Mouse (Mus musculus): ENCODE data around the gene Carmil1. TPM values are rescaled to one million over a fixed set of nuclear protein-coding genes. Genes with fewer than 3 reads are reported as not detected.

Carmil1 gene
- polyA plus RNA-seq, 1 experiment from 2014 or later = 37.2 TPM

DNA sequence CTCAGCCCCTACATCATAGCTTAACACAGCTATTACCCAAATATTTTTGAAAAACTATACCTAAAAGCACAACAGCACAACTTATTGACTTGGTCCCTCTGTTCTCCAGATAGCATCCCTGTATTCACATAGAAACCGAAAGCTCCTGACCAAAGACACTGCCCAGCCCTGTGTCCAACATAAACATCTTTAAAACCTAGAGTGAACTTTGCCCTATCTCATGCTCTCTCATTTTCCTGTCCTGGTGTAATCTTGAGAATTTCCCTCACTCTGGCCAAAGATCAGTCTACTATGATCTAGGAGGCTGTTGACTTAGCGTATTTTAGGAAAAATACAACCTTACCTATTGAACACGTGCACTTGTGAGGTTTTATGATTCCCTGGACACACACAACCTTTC is 187.5 kb downstream of the Carmil1 start:
- 85% methylated on average over 3 of the region's 3 CpGs for WGBS
- no peaks in the 10 kb centered on the region for H3K36me3 ChIP-seq
- H3K9ac ChIP-seq = no peak overlapping the region
- H3K9me3 ChIP-seq = no peaks in the 10 kb centered on the region
- H3K27ac ChIP-seq = no peak overlapping the region
- no peaks in the 10 kb centered on the region for H3K27me3 ChIP-seq (replicated peaks)
- no peaks in the 10 kb centered on the region for H3K4me1 ChIP-seq
- ATAC-seq (ENCODE audit: insufficient read depth, low FRiP score, low read depth) = no peak
- no peak overlapping the region for H3K4me3 ChIP-seq (replicated peaks)
- no peak overlapping the region for H3K4me2 ChIP-seq

DNA sequence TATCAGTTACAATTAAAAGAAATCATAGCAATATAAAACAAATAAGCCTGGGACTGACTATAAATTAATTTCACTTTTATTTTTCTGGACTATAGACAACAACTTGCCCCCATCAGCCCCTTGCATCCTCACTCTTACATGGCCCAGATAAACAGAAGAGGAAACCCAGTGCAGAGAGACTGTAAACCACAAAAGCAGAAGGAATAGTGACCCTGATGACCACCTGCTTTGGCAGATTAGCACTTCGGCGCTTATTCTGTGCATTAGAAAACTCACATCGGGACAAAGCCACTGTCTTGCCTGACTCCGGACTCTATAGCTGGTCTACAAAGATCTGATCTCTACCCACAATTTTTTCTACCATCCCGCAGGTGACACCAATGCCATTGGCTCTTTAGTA is 188.5 kb downstream of the Carmil1 start:
- 83% methylated on average over 5 of the region's 5 CpGs for WGBS
- Histone ChIP-seq H3K4me2 (no peak overlapping the region), H3K9ac (no peak overlapping the region), H3K27me3 (replicated peaks) (no peaks in the 10 kb centered on the region), H3K4me3 (replicated peaks) (no peak overlapping the region), H3K27ac (no peak overlapping the region), H3K36me3 (no peaks in the 10 kb centered on the region), H3K4me1 (no peaks in the 10 kb centered on the region), H3K9me3 (no peaks in the 10 kb centered on the region)
- ATAC-seq (ENCODE audit: insufficient read depth, low FRiP score, low read depth) = no peak

DNA sequence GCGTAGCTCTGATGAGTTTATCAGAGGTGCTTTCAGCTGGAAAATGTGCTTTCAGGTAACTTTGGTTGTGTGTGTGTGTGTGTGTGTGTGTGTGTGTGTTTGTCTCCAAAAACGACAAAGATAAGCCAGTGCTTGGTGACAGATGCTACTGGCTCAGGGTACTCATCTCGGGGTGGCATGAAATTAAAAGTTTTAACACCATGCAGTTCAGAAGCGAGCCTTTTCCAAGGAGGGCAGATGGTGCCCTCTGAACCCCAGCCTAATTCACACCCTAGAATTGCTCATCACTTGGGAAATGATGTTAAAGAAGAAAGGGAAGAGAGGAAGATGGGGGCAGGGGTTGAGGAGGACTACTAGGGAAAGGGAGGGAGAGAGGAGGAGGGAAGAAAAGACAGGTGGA is 198.4 kb downstream of the Carmil1 start:
- Histone ChIP-seq H3K4me2 (no peak overlapping the region), H3K9ac (no peak overlapping the region), H3K4me1 (no peaks in the 10 kb centered on the region), H3K4me3 (replicated peaks) (no peak overlapping the region), H3K27ac (no peak overlapping the region), H3K9me3 (no peaks in the 10 kb centered on the region), H3K27me3 (replicated peaks) (no peaks in the 10 kb centered on the region), H3K36me3 (0 out of 2 replicates have a peak, but pooled peaks cover 4% of the 10 kb centered on the region)
- no peak for ATAC-seq (ENCODE audit: insufficient read depth, low FRiP score, low read depth)
- 71% methylated on average over 4 of the region's 4 CpGs for WGBS

DNA sequence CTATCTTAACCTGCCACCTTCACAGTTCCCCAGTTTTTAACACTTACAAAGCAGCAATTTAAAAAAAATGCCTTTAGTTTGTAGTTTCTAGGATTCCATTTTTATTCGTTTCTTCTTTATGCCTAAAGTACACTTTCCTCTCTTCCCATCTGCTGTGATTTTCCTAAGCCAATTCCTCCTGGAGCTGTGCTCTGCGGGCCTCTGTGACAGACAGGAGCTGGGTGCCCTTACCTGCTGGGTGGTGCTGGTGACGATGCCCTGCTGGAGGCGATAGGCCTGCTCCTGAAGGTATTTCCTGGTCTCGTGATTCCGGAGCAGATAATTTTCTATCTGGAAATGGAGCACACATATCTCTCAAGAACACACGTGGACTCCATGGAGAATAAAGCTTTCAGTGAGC is 198.9 kb downstream of the Carmil1 start:
- WGBS = 84% methylated on average over 7 of the region's 7 CpGs
- no peaks in the 10 kb centered on the region for H3K4me1 ChIP-seq

DNA sequence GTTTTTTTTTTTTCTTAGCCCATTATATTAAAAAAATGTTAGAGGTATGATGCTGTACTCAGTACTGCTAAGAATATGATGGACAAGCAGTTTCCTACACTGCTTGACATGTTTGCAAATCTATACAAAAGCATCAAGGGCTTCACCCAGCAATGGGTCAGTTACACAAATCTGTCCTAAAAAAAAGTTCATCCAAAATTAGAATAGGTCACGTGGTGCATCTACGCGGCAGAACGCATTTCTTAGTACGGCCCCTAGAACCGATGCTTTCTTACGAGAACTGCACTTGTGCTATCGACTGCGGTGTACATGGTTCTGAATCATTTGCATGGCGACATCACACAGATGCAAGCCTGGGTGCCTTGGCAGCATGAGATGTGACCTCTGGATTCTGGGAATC is 208.0 kb downstream of the Carmil1 start:
- 0 out of 2 replicates have a peak, but pooled peaks cover 4% of the 10 kb centered on the region for H3K36me3 ChIP-seq
- H3K4me2 ChIP-seq = no peak overlapping the region
- no peak for ATAC-seq (ENCODE audit: insufficient read depth, low FRiP score, low read depth)
- no peaks in the 10 kb centered on the region for H3K27me3 ChIP-seq (replicated peaks)
- WGBS = 95% methylated on average over 10 of the region's 10 CpGs
- no peak overlapping the region for H3K4me3 ChIP-seq (replicated peaks)
- no peak overlapping the region for H3K9ac ChIP-seq
- no peaks in the 10 kb centered on the region for H3K9me3 ChIP-seq
- no peak overlapping the region for H3K27ac ChIP-seq
- no peaks in the 10 kb centered on the region for H3K4me1 ChIP-seq

More for the DNA sequence above, 198.9 kb downstream of the Carmil1 start:
- Histone ChIP-seq H3K27me3 (replicated peaks) (no peaks in the 10 kb centered on the region), H3K9me3 (no peaks in the 10 kb centered on the region), H3K9ac (no peak overlapping the region), H3K27ac (no peak overlapping the region), H3K36me3 (0 out of 2 replicates have a peak, but pooled peaks cover 4% of the 10 kb centered on the region), H3K4me2 (no peak overlapping the region), H3K4me3 (replicated peaks) (no peak overlapping the region)
- no peak for ATAC-seq (ENCODE audit: insufficient read depth, low FRiP score, low read depth)

DNA sequence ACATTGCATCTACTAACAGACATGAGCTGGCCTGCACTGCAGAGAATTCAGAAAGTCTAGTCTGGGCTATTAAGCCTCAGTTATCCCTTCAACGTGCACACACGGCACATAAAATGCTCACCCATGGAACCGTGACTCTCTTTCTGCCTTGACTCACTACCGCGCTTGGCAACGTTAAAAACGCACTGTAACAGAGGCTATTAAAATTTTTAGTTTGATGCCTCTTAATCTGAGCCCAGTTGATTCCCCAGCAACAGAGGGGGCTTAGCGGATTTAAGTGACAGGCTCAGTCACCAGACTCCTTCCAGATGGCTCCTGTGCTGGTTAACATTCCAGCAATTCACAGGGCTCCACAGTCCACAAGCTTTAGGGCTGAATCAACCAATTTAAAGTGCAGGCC is 213.0 kb downstream of the Carmil1 start:
- Histone ChIP-seq H3K27ac (no peak overlapping the region), H3K36me3 (no peaks in the 10 kb centered on the region; the same call in 1 of the 2 replicates), H3K4me2 (no peak overlapping the region), H3K9ac (no peak overlapping the region), H3K27me3 (replicated peaks) (no peaks in the 10 kb centered on the region), H3K4me3 (replicated peaks) (no peak overlapping the region), H3K9me3 (no peaks in the 10 kb centered on the region), H3K4me1 (no peaks in the 10 kb centered on the region)
- WGBS = 79% methylated on average over 8 of the region's 8 CpGs
- ATAC-seq (ENCODE audit: insufficient read depth, low FRiP score, low read depth) = no peak

DNA sequence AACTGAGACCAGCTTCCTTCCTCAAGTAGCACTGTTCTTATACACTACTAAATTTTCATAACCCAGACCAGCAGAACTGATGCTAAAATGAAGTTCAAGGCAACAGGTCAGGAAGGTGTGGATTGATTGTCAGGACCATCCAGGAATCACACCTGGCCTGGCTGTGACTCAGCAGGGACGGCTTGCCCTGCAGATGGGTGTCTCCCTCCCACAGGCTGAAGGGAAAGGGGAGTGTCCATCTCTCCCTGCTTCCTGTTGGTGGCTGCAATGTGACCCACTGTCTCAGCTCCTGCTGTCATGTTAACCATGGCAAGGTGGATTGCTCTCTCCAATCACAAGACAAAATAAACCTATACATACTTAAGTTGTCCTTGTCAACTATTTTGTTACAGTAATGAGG is 215.1 kb downstream of the Carmil1 start:
- Histone ChIP-seq H3K4me2 (no peak overlapping the region), H3K27ac (no peak overlapping the region), H3K36me3 (no peaks in the 10 kb centered on the region; the same call in 1 of the 2 replicates), H3K27me3 (replicated peaks) (no peaks in the 10 kb centered on the region), H3K4me3 (replicated peaks) (no peak overlapping the region), H3K9me3 (no peaks in the 10 kb centered on the region), H3K4me1 (no peaks in the 10 kb centered on the region), H3K9ac (no peak overlapping the region)
- no peak for ATAC-seq (ENCODE audit: insufficient read depth, low FRiP score, low read depth)
- WGBS = 52% methylated on average over 1 of the region's 1 CpGs

DNA sequence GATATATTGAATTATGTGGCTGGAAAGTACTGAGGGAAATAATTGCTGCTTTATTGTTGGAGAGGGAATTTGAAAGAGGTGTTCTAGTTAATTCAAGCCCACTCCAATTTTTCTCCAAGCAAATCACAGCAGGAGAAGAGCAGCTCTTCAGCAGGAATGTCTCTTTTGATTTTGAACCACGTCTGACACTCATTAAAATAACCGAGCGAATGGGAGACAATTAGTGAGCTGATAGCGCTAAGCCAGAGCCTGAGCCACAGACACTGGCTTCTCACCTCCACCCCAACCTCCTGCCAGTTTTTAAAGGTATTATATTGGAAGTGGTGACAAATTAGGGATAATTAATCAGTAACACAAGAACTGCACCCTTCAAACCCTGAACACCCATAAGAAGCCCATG is 217.8 kb downstream of the Carmil1 start:
- Histone ChIP-seq H3K27me3 (replicated peaks) (no peaks in the 10 kb centered on the region), H3K4me2 (no peak overlapping the region), H3K9ac (no peak overlapping the region), H3K27ac (no peak overlapping the region), H3K4me3 (replicated peaks) (no peak overlapping the region), H3K4me1 (no peaks in the 10 kb centered on the region), H3K9me3 (no peaks in the 10 kb centered on the region), H3K36me3 (peaks cover 2% of the 10 kb centered on the region; the same call in 1 of the 2 replicates)
- no peak for ATAC-seq (ENCODE audit: insufficient read depth, low FRiP score, low read depth)
- 76% methylated on average over 4 of the region's 4 CpGs for whole genome bisulfite sequencing

DNA sequence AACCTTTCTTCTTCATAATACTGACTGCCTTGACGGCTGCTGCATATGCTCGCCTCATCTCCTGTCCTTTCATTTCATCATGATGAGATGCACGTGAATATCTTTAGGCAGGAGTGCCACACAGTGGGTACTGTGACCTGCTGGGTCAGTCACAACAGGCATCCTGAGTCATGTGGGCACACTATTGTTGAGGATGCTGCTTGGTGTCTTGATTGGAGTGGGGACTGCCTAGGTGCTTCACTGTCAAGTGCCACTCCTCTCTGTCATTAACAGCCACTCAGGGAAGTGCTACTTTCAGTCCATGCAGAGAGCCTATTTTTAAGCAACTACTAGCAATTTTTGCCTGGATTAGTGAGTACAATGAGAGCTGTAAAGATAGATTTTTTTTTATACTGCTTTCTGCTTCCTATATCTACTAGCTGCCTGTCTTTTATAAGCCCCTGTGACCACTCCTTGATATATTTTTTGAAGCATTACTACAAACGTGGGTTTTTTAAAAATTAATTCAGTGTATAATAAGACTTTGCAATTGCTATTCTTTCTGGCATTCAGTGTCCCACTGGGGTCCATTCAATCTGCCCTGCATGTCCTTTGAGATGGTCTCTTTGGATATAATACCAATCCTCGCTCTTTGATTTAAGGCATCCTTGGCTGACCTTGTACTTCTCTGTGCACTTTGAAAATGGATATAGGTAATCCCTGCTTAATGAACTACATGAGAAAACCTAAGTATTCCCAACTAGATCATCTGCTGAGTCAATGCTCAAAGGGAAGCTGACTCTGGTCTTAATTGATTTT is 225.3 kb downstream of the Carmil1 start:
- no peak overlapping the region for H3K9ac ChIP-seq
- no peak overlapping the region for H3K27ac ChIP-seq
- H3K4me1 ChIP-seq = no peaks in the 10 kb centered on the region
- no peak overlapping the region for H3K4me2 ChIP-seq
- WGBS = 75% methylated on average over 5 of the region's 5 CpGs
- H3K4me3 ChIP-seq (replicated peaks) = no peak overlapping the region
- H3K36me3 ChIP-seq = 0 out of 2 replicates have a peak, but pooled peaks cover 2% of the 10 kb centered on the region
- ATAC-seq (ENCODE audit: insufficient read depth, low FRiP score, low read depth) = no peak
- no peaks in the 10 kb centered on the region for H3K27me3 ChIP-seq (replicated peaks)
- H3K9me3 ChIP-seq = no peaks in the 10 kb centered on the region

DNA sequence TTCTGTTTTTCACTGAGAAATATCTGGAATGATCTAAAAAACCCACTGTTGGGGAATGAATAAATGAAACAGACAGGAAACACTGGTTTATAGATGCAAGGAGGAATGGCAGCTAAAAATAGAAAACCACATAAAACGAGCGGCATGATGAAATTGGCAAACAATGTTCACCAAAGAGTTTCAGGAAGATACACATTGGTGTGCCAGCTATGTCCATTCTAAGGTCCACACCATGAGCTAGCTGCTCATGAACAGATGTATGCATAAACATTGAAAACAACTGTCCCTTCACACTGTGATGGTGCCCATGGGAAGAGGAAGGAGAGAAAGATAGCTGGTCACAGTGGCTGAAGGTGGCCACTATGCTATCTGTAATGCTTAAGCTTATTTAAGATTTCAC is 229.1 kb downstream of the Carmil1 start:
- Histone ChIP-seq H3K27ac (no peak overlapping the region), H3K9ac (no peak overlapping the region), H3K4me3 (replicated peaks) (no peak overlapping the region), H3K36me3 (no peaks in the 10 kb centered on the region), H3K4me2 (no peak overlapping the region), H3K4me1 (no peaks in the 10 kb centered on the region), H3K9me3 (no peaks in the 10 kb centered on the region), H3K27me3 (replicated peaks) (no peaks in the 10 kb centered on the region)
- WGBS = 56% methylated on average over 2 of the region's 2 CpGs
- no peak for ATAC-seq (ENCODE audit: insufficient read depth, low FRiP score, low read depth)

DNA sequence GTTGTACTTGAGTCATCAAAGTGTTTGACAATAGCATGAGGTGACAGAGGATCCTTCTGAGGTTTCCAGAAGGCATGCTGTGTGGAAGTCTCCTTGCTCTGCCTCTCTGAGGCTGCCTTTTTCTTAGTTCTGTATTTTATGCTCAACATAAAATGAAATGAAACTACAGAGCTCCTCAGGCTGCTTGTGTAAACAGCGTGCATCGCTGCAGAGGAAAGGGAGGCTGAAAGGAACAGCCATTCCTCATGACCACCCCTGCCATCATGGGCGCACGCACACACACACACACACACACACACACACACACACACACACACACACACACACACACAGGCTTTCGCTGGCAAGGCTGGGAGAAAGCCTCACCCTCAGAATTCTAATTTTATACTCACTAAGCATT is 230.3 kb downstream of the Carmil1 start:
- no peak overlapping the region for H3K4me2 ChIP-seq
- no peak for ATAC-seq (ENCODE audit: insufficient read depth, low FRiP score, low read depth)
- 49% methylated on average over 5 of the region's 5 CpGs for WGBS
- no peak overlapping the region for H3K4me3 ChIP-seq (replicated peaks)
- no peaks in the 10 kb centered on the region for H3K4me1 ChIP-seq
- no peak overlapping the region for H3K9ac ChIP-seq
- no peak overlapping the region for H3K27ac ChIP-seq
- H3K27me3 ChIP-seq (replicated peaks) = no peaks in the 10 kb centered on the region
- no peaks in the 10 kb centered on the region for H3K9me3 ChIP-seq
- no peaks in the 10 kb centered on the region for H3K36me3 ChIP-seq

DNA sequence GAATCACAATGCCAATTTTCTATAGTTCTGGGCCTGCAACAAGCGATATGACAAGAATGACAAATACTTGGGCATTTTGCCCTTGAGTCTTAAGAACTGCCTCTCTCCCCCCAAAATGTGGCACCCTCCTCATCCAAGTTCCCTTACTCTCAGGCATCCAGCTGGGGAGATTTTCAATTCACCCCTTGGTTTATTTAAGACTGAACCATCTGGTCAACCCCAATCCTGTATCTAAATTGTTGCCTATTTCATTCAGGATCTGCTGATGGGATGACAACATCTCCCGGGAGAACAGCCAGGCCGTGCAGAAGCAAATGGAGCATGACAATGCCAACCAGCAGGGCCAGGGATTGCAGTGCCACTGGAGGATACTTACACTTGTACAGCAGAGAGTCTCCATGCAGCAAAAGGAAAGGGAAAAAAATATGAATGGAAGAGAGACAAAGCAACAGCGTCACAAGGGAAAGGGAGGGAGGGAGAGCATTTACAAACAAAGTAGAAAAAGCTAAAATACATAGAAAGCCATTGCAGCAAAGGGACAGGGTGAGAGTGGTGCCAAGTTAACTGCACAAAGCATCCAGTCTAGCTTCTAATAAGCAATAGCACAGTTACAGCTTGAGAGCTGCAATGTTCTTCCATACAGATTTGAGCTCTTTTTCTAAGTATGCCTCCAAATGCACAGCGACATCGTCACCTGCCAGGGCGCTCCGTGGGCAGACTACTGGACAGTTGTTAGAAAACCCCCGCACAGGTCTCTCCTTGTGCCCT is 231.1 kb downstream of the Carmil1 start:
- Histone ChIP-seq H3K9me3 (no peaks in the 10 kb centered on the region), H3K27me3 (replicated peaks) (no peaks in the 10 kb centered on the region), H3K4me3 (replicated peaks) (no peak overlapping the region), H3K27ac (no peak overlapping the region), H3K4me2 (no peak overlapping the region), H3K36me3 (no peaks in the 10 kb centered on the region), H3K4me1 (no peaks in the 10 kb centered on the region), H3K9ac (no peak overlapping the region)
- 68% methylated on average over 9 of the region's 9 CpGs for WGBS
- ATAC-seq (ENCODE audit: insufficient read depth, low FRiP score, low read depth) = no peak
